Mouse (Mus musculus): Measurements from ENCODE around the gene Zfp948. TPM values are rescaled to one million over a fixed set of nuclear protein-coding genes. Genes with fewer than 3 reads are reported as not detected.

The Zfp948 gene
- polyA plus RNA-seq (2012): 2.2 and 2.9 TPM in 2 replicates

DNA sequence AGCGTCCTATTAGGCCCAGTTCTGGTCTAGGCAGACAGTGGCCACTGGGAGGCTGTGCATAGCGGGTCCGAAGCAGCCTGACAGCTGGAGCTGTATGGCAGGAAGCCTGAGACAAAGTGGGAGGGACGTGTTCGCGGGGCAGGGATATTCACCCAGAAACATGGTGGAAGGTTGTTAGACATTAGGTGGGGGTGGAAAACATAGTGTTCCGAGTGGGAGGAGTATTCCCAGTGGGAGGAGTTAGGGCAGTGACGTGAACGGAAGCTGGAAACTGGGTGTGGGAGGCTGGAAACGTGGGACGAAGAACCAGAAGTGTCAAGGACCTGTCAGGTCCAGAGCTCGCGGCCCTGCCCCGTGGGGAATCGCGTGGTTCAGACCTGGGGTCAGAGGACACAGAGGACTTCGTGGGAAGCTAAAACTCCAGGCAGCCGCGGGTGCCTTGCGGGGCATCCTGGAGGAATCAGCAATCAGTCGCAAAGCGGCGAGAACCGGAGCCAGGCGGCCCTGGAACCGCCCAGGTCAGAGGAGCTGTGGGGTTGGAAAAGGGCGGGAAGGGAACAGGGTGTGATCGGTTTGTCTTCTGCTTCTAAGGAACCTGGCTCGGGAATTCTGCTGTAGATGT is at the start of gene Zfp948:
TSS of gene Zfp948 (plus strand) at position 281 of the 622 bp plus-strand sequence.
- no peak for TF ChIP-seq GATA1 (IDR thresholded peaks at IDR 0.05; ENCODE audit: low read length)

- no peak for TF ChIP-seq GATA1 (IDR thresholded peaks at IDR 0.05; ENCODE audit: low read length)
Observed at GRCm38 (mm10) chr17:21517130-21517671, 49.6 kb upstream of the Zfp948 start.

DNA sequence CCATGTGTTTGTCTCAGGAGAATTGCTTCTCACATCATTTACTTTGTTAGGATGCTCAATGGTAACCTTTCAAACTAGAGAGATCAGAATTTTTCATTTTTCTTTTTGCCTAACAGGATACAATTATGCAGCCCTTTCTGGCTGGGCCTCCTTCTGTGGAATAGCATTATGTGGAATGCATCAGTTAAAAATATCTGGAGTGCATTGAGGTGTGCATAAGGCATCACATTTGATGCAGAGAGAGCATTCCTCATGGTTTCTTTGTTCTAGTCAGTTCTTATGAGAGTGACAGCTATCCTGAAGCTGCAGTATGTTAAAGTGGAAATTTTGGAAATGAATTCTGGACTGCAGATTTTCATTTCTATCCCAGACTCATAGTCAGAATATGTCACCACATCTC is 40.5 kb upstream of the Zfp948 start:
- no peak for TF ChIP-seq GATA1 (IDR thresholded peaks at IDR 0.05; ENCODE audit: low read length)

DNA sequence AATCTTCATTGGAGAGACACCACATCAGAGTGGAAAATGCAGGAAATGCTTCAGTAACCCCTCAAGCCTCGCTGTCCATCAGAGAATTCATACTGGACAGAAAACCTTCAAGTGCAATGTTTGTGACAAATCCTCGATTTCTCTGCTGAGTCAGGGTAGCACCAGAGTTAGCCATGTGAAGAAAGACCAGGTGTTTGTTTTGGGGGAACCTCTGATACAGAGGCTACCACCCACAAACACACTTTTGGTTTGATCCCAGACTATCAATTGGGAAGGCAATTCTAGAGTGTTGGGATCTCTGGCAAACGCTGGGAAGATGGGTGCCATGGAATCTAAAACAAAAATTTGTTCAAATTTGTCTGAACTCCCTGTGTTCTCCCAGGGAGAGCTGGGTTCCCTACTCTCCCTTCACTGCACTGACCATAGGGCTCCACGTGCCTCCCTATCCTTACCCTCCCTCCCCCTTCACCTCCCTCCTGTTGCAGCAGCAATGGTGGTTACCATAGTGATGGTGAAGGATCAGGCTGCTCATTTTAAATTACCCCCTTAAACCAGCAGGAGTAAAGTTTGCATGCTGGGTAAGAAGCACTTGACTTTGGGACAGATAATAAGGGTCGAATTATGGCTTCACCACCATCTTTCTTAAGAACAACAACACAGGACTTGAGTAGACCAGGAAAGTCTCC is 36.0 kb upstream of the Zfp948 start:
- TF ChIP-seq GATA1 (IDR thresholded peaks at IDR 0.05; ENCODE audit: low read length): no peak

GRCm38 (mm10) chr17:21531621-21532020 is 35.2 kb upstream of the Zfp948 start:
- TF ChIP-seq GATA1 (IDR thresholded peaks at IDR 0.05; ENCODE audit: low read length): no peak

DNA sequence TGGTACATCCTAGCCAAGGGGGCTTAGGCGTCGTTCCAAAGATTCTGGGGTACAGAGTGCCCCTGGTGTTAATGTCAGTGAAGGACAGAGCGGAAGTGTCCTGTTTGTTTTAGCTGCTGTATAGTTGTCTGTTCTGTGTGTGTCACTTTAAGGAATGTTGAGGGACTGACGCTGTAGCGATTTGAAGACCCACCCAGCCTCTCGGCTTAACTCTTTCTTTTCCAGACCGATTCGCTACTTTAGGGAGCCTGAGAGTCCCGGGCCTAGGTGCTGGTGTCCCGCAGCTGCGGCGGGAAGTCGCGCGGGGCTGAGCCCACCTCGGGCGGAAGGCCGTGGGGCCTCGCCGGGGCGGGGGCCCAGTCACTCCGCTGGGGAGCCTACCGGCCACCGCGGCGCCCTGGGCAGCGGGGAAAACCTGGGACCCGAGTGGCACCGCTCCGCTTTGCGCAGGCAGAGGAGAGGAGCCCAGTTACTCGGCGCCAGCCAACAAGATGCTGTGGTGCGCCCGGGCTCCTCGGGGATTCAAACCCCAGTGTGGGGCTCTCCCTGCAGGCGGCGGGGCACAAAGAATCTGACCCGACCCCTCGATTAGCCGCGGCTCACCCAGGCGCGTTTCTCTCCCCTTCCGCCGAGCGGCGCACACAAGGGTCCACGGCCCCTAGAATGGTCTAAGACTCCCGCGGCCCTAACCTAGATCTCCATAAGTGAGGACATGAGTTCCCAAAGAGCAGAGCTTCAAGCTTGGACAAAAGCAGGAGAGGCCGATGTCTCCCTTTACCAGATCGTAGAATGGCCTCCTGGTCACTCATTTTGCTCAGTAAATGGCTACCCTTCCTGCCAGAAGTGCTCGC is 34.5 kb upstream of the Zfp948 start:
- TF ChIP-seq GATA1 (IDR thresholded peaks at IDR 0.05; ENCODE audit: low read length): no peak

GRCm38 (mm10) chr17:21533961-21534360 is 32.8 kb upstream of the Zfp948 start:
- no peak for TF ChIP-seq GATA1 (IDR thresholded peaks at IDR 0.05; ENCODE audit: low read length)

DNA sequence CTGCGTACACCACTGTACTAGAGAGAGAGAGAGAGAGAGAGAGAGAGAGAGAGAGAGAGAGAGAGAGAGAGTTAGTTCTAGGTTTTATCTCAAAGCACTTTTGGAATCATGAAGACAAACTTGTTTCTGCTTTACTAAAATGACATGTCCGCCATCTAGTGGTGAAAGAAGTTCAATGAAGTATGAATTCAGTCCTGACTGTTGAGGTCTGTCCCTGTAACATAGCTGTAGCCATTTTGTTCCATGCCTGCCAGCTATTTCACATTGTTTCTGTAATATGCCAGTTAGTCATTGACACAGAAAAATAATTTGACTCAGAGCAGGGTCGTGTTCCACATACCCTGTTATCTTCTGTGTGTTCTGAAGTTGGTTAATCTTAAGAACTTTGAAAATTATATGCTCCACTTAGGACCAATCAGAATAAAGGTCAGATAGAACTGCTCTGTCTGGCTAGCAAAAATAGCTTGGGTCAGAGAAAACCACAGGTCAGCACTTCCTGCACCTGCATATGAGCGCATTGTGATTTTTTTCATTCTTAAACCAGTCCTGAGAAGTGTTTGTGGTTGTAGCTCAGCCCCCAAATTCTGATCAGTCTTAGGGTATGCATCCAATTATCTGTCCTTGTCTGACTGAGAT is 32.2 kb upstream of the Zfp948 start:
- no peak for TF ChIP-seq GATA1 (IDR thresholded peaks at IDR 0.05; ENCODE audit: low read length)

- TF ChIP-seq GATA1 (IDR thresholded peaks at IDR 0.05; ENCODE audit: low read length): no peak
Observed at GRCm38 (mm10) chr17:21535096-21536001, 31.5 kb upstream of the Zfp948 start, which contains the start of gene Zfp52. Zfp52 (plus strand) TSS chr17:21535539.

GRCm38 (mm10) chr17:21536096-21536495 is 30.7 kb upstream of the Zfp948 start:
- TF ChIP-seq GATA1 (IDR thresholded peaks at IDR 0.05; ENCODE audit: low read length): no peak

DNA sequence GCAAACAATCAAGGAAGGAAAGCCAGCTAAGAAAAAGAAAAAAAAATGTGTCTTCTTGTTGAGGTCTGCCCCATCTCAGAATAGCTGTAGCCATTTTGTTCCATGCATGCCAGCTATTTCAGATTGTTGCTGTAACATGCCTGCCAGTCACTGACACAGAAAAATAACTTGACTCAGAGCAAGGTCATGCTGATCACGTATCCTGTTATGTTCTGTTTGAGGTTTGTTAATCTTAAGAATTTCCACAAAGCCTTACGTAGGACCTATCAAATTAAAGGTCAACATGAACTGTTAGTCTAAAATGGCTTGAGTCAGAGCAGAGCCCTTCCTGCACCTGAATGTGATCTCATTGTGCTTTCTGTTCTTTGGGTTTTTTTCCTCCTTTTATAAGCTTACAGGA is 30.1 kb upstream of the Zfp948 start:
- TF ChIP-seq GATA1 (IDR thresholded peaks at IDR 0.05; ENCODE audit: low read length): no peak

DNA sequence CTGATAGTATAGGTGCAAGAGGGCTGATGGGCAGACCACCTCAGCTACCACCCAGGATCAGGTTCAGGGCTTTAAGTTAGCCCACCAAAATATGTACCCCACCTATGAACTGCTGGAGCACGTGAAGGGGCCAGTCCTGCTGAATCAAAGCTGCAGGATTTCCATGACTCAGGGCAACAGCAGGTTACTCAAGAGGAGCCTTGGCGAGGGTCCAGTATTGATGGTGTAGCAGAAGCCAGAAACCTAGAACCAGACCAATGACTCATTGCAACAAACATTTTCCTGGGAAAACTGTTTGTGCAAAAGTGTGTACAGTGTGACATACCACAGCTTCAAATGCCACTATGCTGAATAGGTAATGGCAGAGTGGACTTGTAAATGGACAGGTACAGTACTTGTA is 9.0 kb upstream of the Zfp948 start:
- no peak for TF ChIP-seq GATA1 (IDR thresholded peaks at IDR 0.05; ENCODE audit: low read length)

DNA sequence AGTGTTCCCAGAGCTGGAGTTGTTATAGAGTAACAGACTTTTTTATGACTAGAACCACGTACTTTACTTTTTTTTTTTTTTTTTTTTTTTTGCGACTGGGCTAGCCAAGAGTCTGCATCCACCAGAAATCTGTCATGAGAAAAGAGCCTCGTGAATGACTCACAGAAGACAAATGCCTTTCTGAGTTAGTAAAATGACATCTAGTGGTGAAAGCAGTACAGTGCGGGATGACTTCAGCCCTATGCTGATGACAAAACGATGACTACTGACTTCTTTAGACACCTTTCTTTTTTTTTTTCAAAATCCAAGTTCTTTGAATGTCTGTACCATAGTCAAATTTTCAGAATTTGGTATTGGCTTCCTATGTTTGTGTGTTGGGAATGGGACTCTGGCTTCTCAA is 588 bp upstream of the Zfp948 start:
- TF ChIP-seq GATA1 (IDR thresholded peaks at IDR 0.05; ENCODE audit: low read length): no peak

DNA sequence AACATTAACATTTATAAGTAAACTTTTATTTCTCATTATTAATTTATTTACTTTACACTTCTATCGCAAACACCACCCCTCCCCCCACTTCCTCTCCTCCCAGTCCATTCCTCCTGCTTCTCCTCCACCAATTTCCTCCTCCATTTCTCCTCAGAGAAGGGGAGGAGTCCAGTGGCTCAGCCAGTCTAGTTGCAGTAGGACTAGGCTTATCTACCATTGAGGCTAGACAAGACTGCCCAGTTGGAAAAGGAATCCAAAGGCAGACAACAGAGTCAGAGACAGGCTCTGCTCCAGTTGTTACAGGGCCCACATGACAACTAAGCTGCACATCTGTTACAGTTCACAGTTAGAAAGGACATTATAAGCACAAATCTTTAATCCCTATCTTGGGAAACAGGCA is 888 bp downstream of the Zfp948 start:
- no peak for TF ChIP-seq GATA1 (IDR thresholded peaks at IDR 0.05; ENCODE audit: low read length)

Measured in G1E-ER4 (cell line).